Mouse (Mus musculus) spleen, adult 2 months (tissue): Measurements from ENCODE around the gene Cyp2t4.

Experiments used
- CTCF ChIP-seq: fragments of 200-500 bp; IDR thresholded peaks from 2 replicates; pipeline ENCODE4 v1.5.1; 2011; ENCODE audit warnings: mild to moderate bottlenecking, inconsistent platforms; ENCODE audit not compliant: insufficient read depth, insufficient read length, insufficient replicate concordance; ENCODE audit errors: extremely low read depth
- POLR2A ChIP-seq: fragments of 200-500 bp; IDR thresholded peaks from 2 replicates; pipeline ENCODE4 v1.6.1; 2011; ENCODE audit warnings: low read depth, low read length, inconsistent platforms

GRCm38 (mm10) chr7:27133156-27133555 is 20.4 kb upstream of the Cyp2t4 start:
- TF ChIP-seq CTCF (no peak), POLR2A (no peak)
